In genomic region chr4:138344891-138345545, GRCm38 (mm10) we compare ENCODE assay signal across 14 mouse cellular contexts. TPM values are rescaled to one million over a fixed set of nuclear protein-coding genes. Genes with fewer than 3 reads are reported as not detected.
A peak's percentile ranks its signal among the peaks of the same experiment; 100 is the strongest.
DNase-seq lines count a peak whose midpoint lies in the region; ATAC-seq lines count a peak whose summit lies in the region.
"Had no signal": no experiment of that assay in that cellular context is flagged by ENCODE, and none has a peak within 500 bp of the region (broad histone marks: within the 10 kb centered on the region; RNA-seq: fewer than 3 reads in every experiment).

No protein-coding gene starts in this region.

- no peaks in the 10 kb centered on the region for H3K27me3 ChIP-seq in embryonic facial prominence, embryonic 10.5 days (replicated peaks; ENCODE audit: low read depth, poor library complexity, severe bottlenecking)
- H3K27me3 ChIP-seq: embryonic facial prominence, embryonic 13.5 days; stomach, embryonic 15.5 days had no signal

- H3K9me3 ChIP-seq in embryonic facial prominence, embryonic 10.5 days, result no peaks in the 10 kb centered on the region
- H3K9me3 ChIP-seq: embryonic facial prominence, embryonic 13.5 days; liver, embryonic 13.5 days; stomach, embryonic 15.5 days had no signal

- no peak; the same call in 1 of the 2 replicates for ATAC-seq in cerebellum, adult (ENCODE audit: insufficient number of reproducible peaks, low FRiP score, low TSS enrichment)
- ATAC-seq: midbrain, embryonic 16.5 days had no signal

- 83% methylated on average over 9 of the region's 9 CpGs for WGBS in embryonic facial prominence, embryonic 10.5 days

- DNase-seq in cerebellum, postnatal 14 days, result peak; percentile 55 to 74
- DNase-seq in 3T3-L1 (ENCODE audit: low read depth, low spot score), result peak; percentile 55
- peak; percentile 73 to 76 for DNase-seq in adrenal gland, postnatal 36 days
- peak; percentile 55 to 58 for DNase-seq in kidney, postnatal 36 days
- no peak for DNase-seq in thymus, postnatal 25 days
- no peak for DNase-seq in ovary, postnatal 10 days (ENCODE audit: low spot score)
- DNase-seq in embryonic facial prominence, embryonic 10.5 days (ENCODE audit: low spot score), result no peak
- DNase-seq: liver, embryonic 13.5 days had no signal

- no peak overlapping the region for H3K4me3 ChIP-seq in embryonic facial prominence, embryonic 10.5 days
- H3K4me3 ChIP-seq: embryonic facial prominence, embryonic 13.5 days; liver, embryonic 13.5 days; stomach, embryonic 15.5 days had no signal

- H3K4me1 ChIP-seq in embryonic facial prominence, embryonic 10.5 days, result peaks cover 8% of the 10 kb centered on the region; the same call in 1 of the 2 replicates
- H3K4me1 ChIP-seq: stomach, embryonic 15.5 days had no signal

- no peaks in the 10 kb centered on the region for H3K36me3 ChIP-seq in embryonic facial prominence, embryonic 10.5 days (replicated peaks)
- H3K36me3 ChIP-seq: embryonic facial prominence, embryonic 13.5 days; liver, embryonic 13.5 days; stomach, embryonic 15.5 days had no signal

- no peak overlapping the region for H3K27ac ChIP-seq in embryonic facial prominence, embryonic 10.5 days (replicated peaks)
- H3K27ac ChIP-seq: embryonic facial prominence, embryonic 13.5 days; liver, embryonic 13.5 days; stomach, embryonic 15.5 days had no signal

RNA-seq across cellular contexts. Expression of gene Pink1, which starts 18.9 kb away (rescaled TPM):
- total RNA-seq in adrenal gland, postnatal 36 days (2021), result 100 to 1,000 TPM; 141 to 211 TPM
- polyA plus RNA-seq in embryonic facial prominence, embryonic 10.5 days (2016; fragmentation: Nextera tagmentation; extraction: Ambion mirVana), result 29.0 and 30.6 TPM in 2 replicates

RNA-seq across cellular contexts. Expression of gene Cda, which starts 22.8 kb away (rescaled TPM):
- 10 to 100 TPM in 1 of 2 experiments, 1 to 10 TPM in 1; 6.9 to 15.0 TPM for total RNA-seq in adrenal gland, postnatal 36 days (2021)
- 3.3 and 4.8 TPM in 2 replicates for polyA plus RNA-seq in embryonic facial prominence, embryonic 10.5 days (2016; fragmentation: Nextera tagmentation; extraction: Ambion mirVana)
- total RNA-seq: CH12.LX had no signal

RNA-seq across cellular contexts. Expression of gene Ddost, which starts 40.5 kb away (rescaled TPM):
- total RNA-seq in adrenal gland, postnatal 36 days (2021), result 100 to 1,000 TPM; 127 to 132 TPM
- 273 and 284 TPM in 2 replicates for polyA plus RNA-seq in embryonic facial prominence, embryonic 10.5 days (2016; fragmentation: Nextera tagmentation; extraction: Ambion mirVana)

RNA-seq across cellular contexts. Expression of gene Fam43b, which starts 51.3 kb away (rescaled TPM):
- total RNA-seq in adrenal gland, postnatal 36 days (2021), result 1 to 10 TPM; 2.5 to 3.5 TPM
- 0.13 TPM in 1 of 2 replicates, not detected in the other for polyA plus RNA-seq in embryonic facial prominence, embryonic 10.5 days (2016; fragmentation: Nextera tagmentation; extraction: Ambion mirVana)
- total RNA-seq: CH12.LX; gastrocnemius, postnatal 4 days had no signal
- polyA plus RNA-seq: liver, embryonic 13.5 days; stomach, embryonic 15.5 days had no signal

Comparison
In these comparisons a context has a peak if more than half of its experiments do, and no peak if none do; other contexts are left out.
1. DNase-seq: peak in cerebellum, postnatal 14 days (2 of 2), 3T3-L1 (single experiment), adrenal gland, postnatal 36 days (2 of 2) and kidney, postnatal 36 days (2 of 2); none in thymus, postnatal 25 days (single experiment), ovary, postnatal 10 days (single experiment) and embryonic facial prominence, embryonic 10.5 days (single experiment).